20 mouse cellular contexts compared by ENCODE assay signal in the genomic region with DNA sequence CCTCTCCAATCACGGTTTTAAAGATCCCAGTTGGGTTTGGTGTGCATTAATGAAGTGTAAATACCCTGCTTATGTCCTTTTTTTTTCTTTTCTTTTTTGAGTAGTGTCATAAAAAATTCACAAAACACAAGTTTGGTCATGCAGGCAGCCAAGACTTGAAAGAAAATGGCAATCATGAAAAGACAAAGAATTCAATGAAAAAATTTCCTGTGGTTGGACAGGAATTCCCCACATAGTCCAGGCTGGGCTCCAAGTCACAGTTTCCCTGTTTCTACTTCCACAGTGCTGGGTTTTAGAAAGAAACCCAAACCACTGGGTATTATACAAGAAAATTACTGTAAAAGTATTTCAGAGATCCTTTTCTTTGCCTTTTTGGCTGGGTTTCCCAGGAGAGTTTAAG. TPM values are rescaled to one million over a fixed set of nuclear protein-coding genes. Genes with fewer than 3 reads are reported as not detected.
DNase-seq lines count a peak whose midpoint lies in the region; ATAC-seq and TF ChIP-seq lines count a peak whose summit lies in the region.
"Had no signal": no experiment of that assay in that cellular context is flagged by ENCODE, and none has a peak within 500 bp of the region (broad histone marks: within the 10 kb centered on the region; RNA-seq: fewer than 3 reads in every experiment).

No protein-coding gene starts in this region.

- no peaks in the 10 kb centered on the region for H3K9me3 ChIP-seq in hindbrain, postnatal 0 days (ENCODE audit: low read length)
- no peaks in the 10 kb centered on the region for H3K9me3 ChIP-seq in hindbrain, embryonic 11.5 days (ENCODE audit: control insufficient read depth, low read length)
- no peaks in the 10 kb centered on the region for H3K9me3 ChIP-seq in CH12.LX (replicated peaks; ENCODE audit: low read length)
- H3K9me3 ChIP-seq in midbrain, postnatal 0 days (ENCODE audit: low read length) = no peaks in the 10 kb centered on the region
- H3K9me3 ChIP-seq: forebrain, embryonic 12.5 days; G1E; kidney, embryonic 15.5 days; liver, embryonic 15.5 days; midbrain, embryonic 12.5 days had no signal

- H3K4me2 ChIP-seq in hindbrain, postnatal 0 days (ENCODE audit: low read depth, low read length) = 0 out of 2 replicates have a peak overlapping the region, but pooled peaks have one; percentile 10
- no peak overlapping the region for H3K4me2 ChIP-seq in hindbrain, embryonic 11.5 days (replicated peaks; ENCODE audit: low read depth, low read length)
- H3K4me2 ChIP-seq in CH12.LX (ENCODE audit: insufficient read depth, low read depth, poor library complexity, severe bottlenecking) = peak overlapping the region; percentile 71
- H3K4me2 ChIP-seq in midbrain, postnatal 0 days (ENCODE audit: low read depth, low read length, poor library complexity, severe bottlenecking) = 0 out of 2 replicates have a peak overlapping the region, but pooled peaks have one; percentile 2
- H3K4me2 ChIP-seq: kidney, embryonic 15.5 days; liver, embryonic 15.5 days had no signal

- no peak overlapping the region for H3K9ac ChIP-seq in hindbrain, postnatal 0 days (replicated peaks; ENCODE audit: low read length)
- H3K9ac ChIP-seq in hindbrain, embryonic 11.5 days (ENCODE audit: low read depth, low read length) = no peak overlapping the region
- H3K9ac ChIP-seq in CH12.LX (ENCODE audit: insufficient read depth, low read depth) = peak overlapping the region; percentile 64; the same call in 1 of the 2 replicates
- H3K9ac ChIP-seq in midbrain, postnatal 0 days (replicated peaks; ENCODE audit: low read length, poor library complexity, severe bottlenecking) = no peak overlapping the region
- H3K9ac ChIP-seq: forebrain, embryonic 12.5 days; kidney, embryonic 15.5 days; liver, embryonic 15.5 days; midbrain, embryonic 12.5 days had no signal

- TF ChIP-seq CTCF in hindbrain, postnatal 0 days (IDR thresholded peaks at IDR 0.05; ENCODE audit: low read depth) = no peak
- TF ChIP-seq CTCF in CH12.LX (conservative IDR thresholded peaks at IDR 0.05 in 1 of 2, IDR thresholded peaks at IDR 0.05 in 1 of 2; ENCODE audit: low read depth in 2 of 2, low read length in 2 of 2) (no peak), Patski (IDR thresholded peaks at IDR 0.05) (no peak)
- no peak for TF ChIP-seq CTCF in midbrain, postnatal 0 days (IDR thresholded peaks at IDR 0.05)

- ATAC-seq in hindbrain, postnatal 0 days = no peak
- ATAC-seq in hindbrain, embryonic 11.5 days (ENCODE audit: low FRiP score) = no peak
- no peak for ATAC-seq in Patski
- no peak for ATAC-seq in midbrain, postnatal 0 days (ENCODE audit: low FRiP score)
- ATAC-seq: CD4-positive, CD25-positive, alpha-beta regulatory T cell, adult 4 months; intestine, postnatal 0 days had no signal

- no peaks in the 10 kb centered on the region for H3K36me3 ChIP-seq in hindbrain, postnatal 0 days (ENCODE audit: insufficient read depth, low read length)
- no peaks in the 10 kb centered on the region for H3K36me3 ChIP-seq in hindbrain, embryonic 11.5 days (ENCODE audit: control insufficient read depth, insufficient read depth, low read length)
- H3K36me3 ChIP-seq in CH12.LX (replicated peaks in 1 of 2; ENCODE audit: control insufficient read depth in 1 of 2, insufficient read depth in 1 of 2, low read length in 1 of 2) = peaks cover 11 to 47% of the 10 kb centered on the region in 2 experiments
- H3K36me3 ChIP-seq in midbrain, postnatal 0 days (ENCODE audit: insufficient read depth, low read length) = peaks cover 3% of the 10 kb centered on the region; the same call in 1 of the 2 replicates

- in situ Hi-C loops in CH12.LX (cut with MboI; ENCODE audit: low pct_ligation_motif_present, low pct_unique_long_range_greater_than_20kb, low sequenced_read_pairs) (no loop called here), Patski (cut with MboI; ENCODE audit: low pct_unique_long_range_greater_than_20kb) (loop anchor here (10.0 to 25.0 kb wide), 3 partner anchors 93 to 625 kb away; partner anchors contain the start of gene Ccdc90b)

- POLR2A ChIA-PET in Patski (lab: Charles Lee) = no interaction called here

- no peaks in the 10 kb centered on the region for H3K27me3 ChIP-seq in hindbrain, postnatal 0 days (ENCODE audit: insufficient read depth, low read length)
- H3K27me3 ChIP-seq in hindbrain, embryonic 11.5 days (ENCODE audit: control insufficient read depth, insufficient read depth, low read length) = no peaks in the 10 kb centered on the region
- H3K27me3 ChIP-seq in CH12.LX (replicated peaks) (peaks cover 2% of the 10 kb centered on the region), Patski (no peaks in the 10 kb centered on the region)
- no peaks in the 10 kb centered on the region for H3K27me3 ChIP-seq in midbrain, postnatal 0 days (ENCODE audit: insufficient read depth, low read length)
- H3K27me3 ChIP-seq: forebrain, embryonic 12.5 days; kidney, embryonic 15.5 days; liver, embryonic 15.5 days; midbrain, embryonic 12.5 days had no signal

- H3K4me1 ChIP-seq in hindbrain, postnatal 0 days (ENCODE audit: insufficient read depth, low read length) = peaks cover 17% of the 10 kb centered on the region
- no peaks in the 10 kb centered on the region for H3K4me1 ChIP-seq in hindbrain, embryonic 11.5 days (replicated peaks; ENCODE audit: control insufficient read depth, insufficient read depth, low read length)
- H3K4me1 ChIP-seq in CH12.LX (ENCODE audit: control insufficient read depth in 1 of 2, insufficient read depth in 2 of 2) = peaks cover 4 to 35% of the 10 kb centered on the region in 2 experiments; a peak in 3 of 4 replicates
- H3K4me1 ChIP-seq in midbrain, postnatal 0 days (ENCODE audit: insufficient read depth, low read length) = 0 out of 2 replicates have a peak, but pooled peaks cover 6% of the 10 kb centered on the region

- dilution Hi-C loops in CH12.LX (cut with MboI; ENCODE audit: extremely low pct_ligation_motif_present, extremely low pct_unique_long_range_greater_than_20kb, low sequenced_read_pairs) = no loop called here

- TF ChIP-seq EP300 in CH12.LX (IDR thresholded peaks at IDR 0.05; ENCODE audit: low read length) = peak; percentile 40

- no peak overlapping the region for H3K27ac ChIP-seq in hindbrain, postnatal 0 days
- H3K27ac ChIP-seq in hindbrain, embryonic 11.5 days (ENCODE audit: low read depth, low read length) = no peak overlapping the region
- peak overlapping the region; percentile 6; the same call in 1 of the 2 replicates for H3K27ac ChIP-seq in CH12.LX (ENCODE audit: insufficient read depth, low read depth)
- H3K27ac ChIP-seq in midbrain, postnatal 0 days (ENCODE audit: low read depth, low read length) = no peak overlapping the region
- H3K27ac ChIP-seq: forebrain, embryonic 12.5 days; kidney, embryonic 15.5 days; liver, embryonic 15.5 days; macrophage; midbrain, embryonic 12.5 days had no signal

- no peak; the same call in 1 of the 2 replicates for TF ChIP-seq POLR2A in CH12.LX (IDR thresholded peaks at IDR 0.05; ENCODE audit: low read depth, low read length)

- no peak for DNase-seq in hindbrain, postnatal 0 days (ENCODE audit: low spot score)
- DNase-seq in hindbrain, embryonic 11.5 days (ENCODE audit: low spot score) = no peak
- DNase-seq in CH12.LX (ENCODE audit: extremely low read depth) (no peak), Patski (ENCODE audit: low read depth, low spot score) (peak; percentile 20)
- no peak for DNase-seq in midbrain, postnatal 0 days (ENCODE audit: low spot score)
- DNase-seq in adrenal gland, adult 8-10 months = no peak
- DNase-seq in frontal cortex, postnatal 25 days (ENCODE audit: low spot score in 2 of 2) = no peak
- DNase-seq: adrenal gland, adult 2 months; cerebellum, adult 8-10 months; gastrocnemius, postnatal 25 days; thymus, postnatal 36 days had no signal

- TF ChIP-seq RAD21 in CH12.LX (IDR thresholded peaks at IDR 0.05; ENCODE audit: low read depth, low read length) = no peak

- H3K4me3 ChIP-seq in hindbrain, postnatal 0 days (ENCODE audit: low read length) = no peak overlapping the region
- H3K4me3 ChIP-seq in hindbrain, embryonic 11.5 days (ENCODE audit: low read depth, low read length) = no peak overlapping the region
- no peak overlapping the region for H3K4me3 ChIP-seq in CH12.LX (replicated peaks in 1 of 3; ENCODE audit: low read depth in 2 of 3, low read length in 2 of 3, poor library complexity in 1 of 3)
- no peak overlapping the region for H3K4me3 ChIP-seq in midbrain, postnatal 0 days (ENCODE audit: low read depth, low read length)
- H3K4me3 ChIP-seq: forebrain, embryonic 12.5 days; kidney, embryonic 15.5 days; liver, embryonic 15.5 days; midbrain, embryonic 12.5 days had no signal

- 59% methylated on average over 1 of the region's 1 CpGs for WGBS in hindbrain, postnatal 0 days
- WGBS in hindbrain, embryonic 11.5 days = 88% methylated on average over 1 of the region's 1 CpGs
- WGBS in midbrain, postnatal 0 days = 63% methylated on average over 1 of the region's 1 CpGs

- CTCF ChIA-PET in Patski (lab: Charles Lee) = no interaction called here

- H3K79me2 ChIP-seq in CH12.LX (replicated peaks; ENCODE audit: control insufficient read depth, extremely low read depth, insufficient read depth, poor library complexity, severe bottlenecking) = peaks cover 19% of the 10 kb centered on the region

TF ChIP-seq in CH12.LX, 34 proteins besides CTCF, POLR2A, EP300 and RAD21:
- TF ChIP-seq ZNF384 (IDR thresholded peaks at IDR 0.05; ENCODE audit: low read depth, low read length) (peak; percentile 81), ETS1 (conservative IDR thresholded peaks at IDR 0.05; ENCODE audit: low read depth, low read length) (no peak), CHD1 (IDR thresholded peaks at IDR 0.05; ENCODE audit: low read depth, low read length) (peak; percentile 94; the same call in 1 of the 2 replicates)

RNA-seq across cellular contexts. Expression of gene Rab30, which starts 3.8 kb away (rescaled TPM):
- 33.2 and 37.0 TPM in 2 replicates for total RNA-seq in hindbrain, postnatal 0 days (2014; rRNA removed)
- 17.8 and 21.8 TPM in 2 replicates for polyA plus RNA-seq in hindbrain, postnatal 0 days (2015; fragmentation: Nextera tagmentation; extraction: Ambion mirVana)
- polyA plus RNA-seq in hindbrain, embryonic 11.5 days (2014; fragmentation: Nextera tagmentation; extraction: Ambion mirVana) = 24.0 and 24.5 TPM in 2 replicates
- 39.1 and 48.5 TPM in 2 replicates for total RNA-seq in CH12.LX (2012; rRNA removed)
- total RNA-seq in CH12.LX (2014; rRNA removed) = 99.7 and 105 TPM in 2 replicates
- 66.2 and 68.5 TPM in 2 replicates for polyA plus RNA-seq in CH12.LX (2012; ENCODE audit: insufficient read length, low read depth)
- polyA plus RNA-seq in Patski (2021) = 9.8 TPM
- 37.2 and 44.7 TPM in 2 replicates for total RNA-seq in midbrain, postnatal 0 days (2014; rRNA removed)
- polyA plus RNA-seq in midbrain, postnatal 0 days (2015; fragmentation: Nextera tagmentation; extraction: Ambion mirVana) = 13.6 and 18.5 TPM in 2 replicates
- total RNA-seq in adrenal gland, adult 8-10 months (2022) = 1 to 10 TPM; 4.6 to 8.5 (median 6.4) TPM
- total RNA-seq: hematopoietic stem cell, adult 5-6 weeks had no signal
